ENCODE assay signal across 8 mouse cellular contexts in genomic region chr1:80180767-80181413, GRCm38 (mm10). TPM values are rescaled to one million over a fixed set of nuclear protein-coding genes. Genes with fewer than 3 reads are reported as not detected.
DNase-seq lines count a peak whose midpoint lies in the region; ATAC-seq lines count a peak whose summit lies in the region.

No protein-coding gene starts in this region.

- H3K4me3 ChIP-seq in heart, embryonic 11.5 days (ENCODE audit: low read depth, low read length), result no peak overlapping the region

- no peaks in the 10 kb centered on the region for H3K9me3 ChIP-seq in heart, embryonic 11.5 days (replicated peaks; ENCODE audit: control insufficient read depth, low read length)

- H3K4me2 ChIP-seq in heart, embryonic 11.5 days, result no peak overlapping the region

- DNase-seq in heart, adult 11 months, result peak; percentile 27
- peak; percentile 36 for DNase-seq in MEL-GATA-1-ER (ENCODE audit: extremely low read depth, low read depth)
- DNase-seq in cerebellum, adult 8-10 months, result peak; percentile 70
- peak; percentile 78 for DNase-seq in forelimb bud, embryonic 11.5 days (ENCODE audit: low read depth, low spot score)
- DNase-seq in large intestine, adult 2 months (ENCODE audit: low read depth, low spot score), result peak; percentile 11
- peak; percentile 64 for DNase-seq in lung, postnatal 25 days (ENCODE audit: low spot score)
- peak; percentile 66 to 80 for DNase-seq in right cerebral cortex, adult 2 months (ENCODE audit: low spot score in 2 of 2)

- no peak overlapping the region for H3K27ac ChIP-seq in heart, embryonic 11.5 days (ENCODE audit: low read depth, low read length)

- H3K4me1 ChIP-seq in heart, embryonic 11.5 days (ENCODE audit: control insufficient read depth, insufficient read depth, low read length), result no peaks in the 10 kb centered on the region

- H3K36me3 ChIP-seq in heart, embryonic 11.5 days (ENCODE audit: control insufficient read depth, insufficient read depth, low read length), result no peaks in the 10 kb centered on the region

- H3K9ac ChIP-seq in heart, embryonic 11.5 days (ENCODE audit: low read depth, low read length), result no peak overlapping the region

- ATAC-seq in heart, embryonic 11.5 days (replicated peaks; ENCODE audit: insufficient number of reproducible peaks, low FRiP score, low TSS enrichment), result no peak

- 36% methylated on average over 13 of the region's 13 CpGs for WGBS in heart, embryonic 11.5 days (ENCODE audit: insufficient replicate concordance)
- 41% methylated on average over 13 of the region's 13 CpGs for WGBS in large intestine, adult 2 months

- no peaks in the 10 kb centered on the region for H3K27me3 ChIP-seq in heart, embryonic 11.5 days (ENCODE audit: control insufficient read depth, insufficient read depth, low read length)

RNA-seq across cellular contexts. Expression of gene Fam124b, which starts 37.4 kb away (rescaled TPM):
- 0.26 and 0.27 TPM in 2 replicates for polyA plus RNA-seq in heart, embryonic 11.5 days (2014; fragmentation: Nextera tagmentation; extraction: Ambion mirVana)
- polyA plus RNA-seq in large intestine, adult 2 months (2012; rRNA removed), result 0.05 and 0.15 TPM in 2 replicates

Comparison
In these comparisons a context has a peak if more than half of its experiments do, and no peak if none do; other contexts are left out.
1. DNase-seq: peak in every context shown above with its lines; median percentile 78 in forelimb bud, embryonic 11.5 days; 73 in right cerebral cortex, adult 2 months; 70 in cerebellum, adult 8-10 months; 64 in lung, postnatal 25 days; 36 in MEL-GATA-1-ER; 27 in heart, adult 11 months; 11 in large intestine, adult 2 months.